In genomic region chr14:7853691-7854090, GRCm38 (mm10) we compare ENCODE assay signal across 8 mouse cellular contexts. TPM values are rescaled to one million over a fixed set of nuclear protein-coding genes. Genes with fewer than 3 reads are reported as not detected.
DNase-seq lines count a peak whose midpoint lies in the region; ATAC-seq and TF ChIP-seq lines count a peak whose summit lies in the region.

No protein-coding gene starts in this region.

- peak; percentile 32 for DNase-seq in ovary, postnatal 36 days (ENCODE audit: low spot score)
- no peak for DNase-seq in ovary, postnatal 14 days (ENCODE audit: low spot score)
- DNase-seq in forebrain, postnatal 0 days = peak; percentile 35
- DNase-seq in liver, postnatal 0 days = peak; percentile 22
- peak; percentile 61 for DNase-seq in skeletal muscle tissue, adult 2 months (ENCODE audit: low read depth, low spot score)
- DNase-seq in cerebellum, adult 18-20 months = no peak

- H3K9me3 ChIP-seq in forebrain, postnatal 0 days (ENCODE audit: low read length) = no peaks in the 10 kb centered on the region
- no peaks in the 10 kb centered on the region for H3K9me3 ChIP-seq in intestine, embryonic 15.5 days
- H3K9me3 ChIP-seq in liver, postnatal 0 days (ENCODE audit: low read length) = no peaks in the 10 kb centered on the region

- peak; percentile 70; the same call in 1 of the 2 replicates for TF ChIP-seq EP300 in liver, postnatal 0 days (IDR thresholded peaks at IDR 0.05; ENCODE audit: low read depth)

- no peaks in the 10 kb centered on the region for H3K4me1 ChIP-seq in forebrain, postnatal 0 days (ENCODE audit: insufficient read depth)
- peaks cover 27% of the 10 kb centered on the region for H3K4me1 ChIP-seq in intestine, embryonic 15.5 days (replicated peaks)
- peaks cover 44% of the 10 kb centered on the region for H3K4me1 ChIP-seq in liver, postnatal 0 days (ENCODE audit: insufficient read depth)

- H3K27me3 ChIP-seq in forebrain, postnatal 0 days (ENCODE audit: insufficient read depth, low read length) = no peaks in the 10 kb centered on the region
- no peaks in the 10 kb centered on the region for H3K27me3 ChIP-seq in intestine, embryonic 15.5 days (replicated peaks)
- no peaks in the 10 kb centered on the region for H3K27me3 ChIP-seq in liver, postnatal 0 days (ENCODE audit: insufficient read depth, low read length)

- no peak overlapping the region for H3K9ac ChIP-seq in forebrain, postnatal 0 days
- no peak overlapping the region for H3K9ac ChIP-seq in intestine, embryonic 15.5 days
- H3K9ac ChIP-seq in liver, postnatal 0 days (replicated peaks) = no peak overlapping the region

- 52% methylated on average over 11 of the region's 11 CpGs for WGBS in forebrain, postnatal 0 days
- 7% methylated on average over 11 of the region's 11 CpGs for WGBS in intestine, embryonic 15.5 days
- WGBS in liver, postnatal 0 days (ENCODE audit: insufficient replicate concordance) = 51% methylated on average over 11 of the region's 11 CpGs

- ATAC-seq in forebrain, postnatal 0 days = peak; percentile 61
- peak; percentile 82 for ATAC-seq in intestine, embryonic 15.5 days
- ATAC-seq in liver, postnatal 0 days = peak; percentile 86
- ATAC-seq in frontal cortex, adult (ENCODE audit: low TSS enrichment) = no peak

- no peak overlapping the region for H3K4me2 ChIP-seq in forebrain, postnatal 0 days (ENCODE audit: low read depth)
- H3K4me2 ChIP-seq in intestine, embryonic 15.5 days (replicated peaks) = 0 out of 2 replicates have a peak overlapping the region, but pooled peaks have one; percentile 12
- peak overlapping the region; percentile 24; the same call in 1 of the 2 replicates for H3K4me2 ChIP-seq in liver, postnatal 0 days (ENCODE audit: low read depth, low read length)

- no peak overlapping the region for H3K27ac ChIP-seq in forebrain, postnatal 0 days (ENCODE audit: low read depth, low read length)
- H3K27ac ChIP-seq in intestine, embryonic 15.5 days = peak overlapping the region; percentile 41
- peak overlapping the region; percentile 69 for H3K27ac ChIP-seq in liver, postnatal 0 days (ENCODE audit: low read depth)

- H3K36me3 ChIP-seq in forebrain, postnatal 0 days (ENCODE audit: insufficient read depth) = no peaks in the 10 kb centered on the region
- H3K36me3 ChIP-seq in intestine, embryonic 15.5 days = no peaks in the 10 kb centered on the region
- no peaks in the 10 kb centered on the region for H3K36me3 ChIP-seq in liver, postnatal 0 days (replicated peaks; ENCODE audit: insufficient read depth, low read length)

- no peak overlapping the region for H3K4me3 ChIP-seq in forebrain, postnatal 0 days (ENCODE audit: low read depth, low read length)
- no peak overlapping the region for H3K4me3 ChIP-seq in intestine, embryonic 15.5 days (replicated peaks)
- no peak overlapping the region for H3K4me3 ChIP-seq in liver, postnatal 0 days (ENCODE audit: low read depth, low read length)

- TF ChIP-seq CTCF in forebrain, postnatal 0 days (IDR thresholded peaks at IDR 0.05; ENCODE audit: low read depth) = no peak
- TF ChIP-seq CTCF in liver, postnatal 0 days (IDR thresholded peaks at IDR 0.05; ENCODE audit: low read depth) = no peak

RNA-seq across cellular contexts. Expression of gene Flnb, which starts 35.9 kb away (rescaled TPM):
- 18.6 and 22.5 TPM in 2 replicates for total RNA-seq in forebrain, postnatal 0 days (2014; rRNA removed)
- polyA plus RNA-seq in forebrain, postnatal 0 days (2015; fragmentation: Nextera tagmentation; extraction: Ambion mirVana) = 1.3 and 2.3 TPM in 2 replicates
- polyA plus RNA-seq in intestine, embryonic 15.5 days (2015; fragmentation: Nextera tagmentation; extraction: Ambion mirVana) = 17.4 and 18.4 TPM in 2 replicates
- 2.5 and 2.9 TPM in 2 replicates for polyA plus RNA-seq in liver, postnatal 0 days (2015; fragmentation: Nextera tagmentation; extraction: Ambion mirVana)

Comparison
In these comparisons a context has a peak if more than half of its experiments do, and no peak if none do; other contexts are left out.
1. DNase-seq: peak in ovary, postnatal 36 days (single experiment), forebrain, postnatal 0 days (single experiment), liver, postnatal 0 days (single experiment) and skeletal muscle tissue, adult 2 months (single experiment); none in ovary, postnatal 14 days (single experiment) and cerebellum, adult 18-20 months (0 of 2).